Mouse (Mus musculus): ENCODE results near the gene Svop. TPM values are rescaled to one million over a fixed set of nuclear protein-coding genes. Genes with fewer than 3 reads are reported as not detected.

Svop gene
- polyA plus RNA-seq (2016; fragmentation: Nextera tagmentation; extraction: Ambion mirVana) = 47.6 and 51.7 TPM in 2 replicates

GRCm38 (mm10) chr5:114091057-114091807 lies at the start of gene Svop:
Gene Svop (minus strand): TSS chr5:114091570.
- H3K4me1 ChIP-seq = peaks cover 21% of the 10 kb centered on the region
- peak within 1 kb of the TSS; percentile 77 for H3K9ac ChIP-seq (replicated peaks)
- H3K9me3 ChIP-seq = no peaks in the 10 kb centered on the region
- H3K4me3 ChIP-seq = peak within 1 kb of the TSS; percentile 65
- peak; percentile 72 for ATAC-seq (ENCODE audit: low FRiP score, low read depth)
- 3% methylated on average over 39 of the region's 40 CpGs for WGBS
- peak within 1 kb of the TSS; percentile 61 for H3K4me2 ChIP-seq (replicated peaks)
- H3K36me3 ChIP-seq = no peaks in the 10 kb centered on the region
- H3K27ac ChIP-seq (replicated peaks) = peak within 1 kb of the TSS; percentile 85
- 0 out of 2 replicates have a peak, but pooled peaks cover 4% of the 10 kb centered on the region for H3K27me3 ChIP-seq

DNA sequence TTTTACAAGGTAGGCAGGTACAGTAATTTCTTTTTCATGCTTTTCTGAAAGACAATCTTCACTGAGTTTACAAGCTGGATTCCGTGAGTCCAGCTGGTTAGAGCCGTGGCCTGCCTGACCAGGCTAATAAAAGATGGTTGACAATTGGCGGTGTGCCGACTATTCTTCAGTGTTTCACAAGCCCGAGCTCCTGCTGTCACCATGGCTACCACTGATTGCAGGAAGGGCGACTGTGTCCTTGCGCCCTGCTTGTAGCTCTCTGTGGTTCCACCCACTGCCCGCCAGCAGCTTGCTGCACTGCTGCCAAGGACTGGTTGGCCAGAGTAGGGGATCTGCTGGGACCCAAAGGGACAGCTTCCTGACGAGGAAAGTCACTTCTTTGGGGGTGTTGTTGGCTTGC lies 47.8 kb upstream of the Svop start:
- 39% methylated on average over 9 of the region's 9 CpGs for WGBS
- peak; percentile 69 for ATAC-seq (ENCODE audit: low FRiP score, low read depth)
- peaks cover 16% of the 10 kb centered on the region for H3K36me3 ChIP-seq
- no peaks in the 10 kb centered on the region for H3K9me3 ChIP-seq
- H3K4me2 ChIP-seq (replicated peaks) = 0 out of 2 replicates have a peak overlapping the region, but pooled peaks have one; percentile 3
- no peaks in the 10 kb centered on the region for H3K27me3 ChIP-seq
- no peak overlapping the region for H3K4me3 ChIP-seq
- peaks cover 23% of the 10 kb centered on the region for H3K4me1 ChIP-seq
- H3K9ac ChIP-seq (replicated peaks) = no peak overlapping the region; the same call in 1 of the 2 replicates
- H3K27ac ChIP-seq (replicated peaks) = peak overlapping the region; percentile 65

DNA sequence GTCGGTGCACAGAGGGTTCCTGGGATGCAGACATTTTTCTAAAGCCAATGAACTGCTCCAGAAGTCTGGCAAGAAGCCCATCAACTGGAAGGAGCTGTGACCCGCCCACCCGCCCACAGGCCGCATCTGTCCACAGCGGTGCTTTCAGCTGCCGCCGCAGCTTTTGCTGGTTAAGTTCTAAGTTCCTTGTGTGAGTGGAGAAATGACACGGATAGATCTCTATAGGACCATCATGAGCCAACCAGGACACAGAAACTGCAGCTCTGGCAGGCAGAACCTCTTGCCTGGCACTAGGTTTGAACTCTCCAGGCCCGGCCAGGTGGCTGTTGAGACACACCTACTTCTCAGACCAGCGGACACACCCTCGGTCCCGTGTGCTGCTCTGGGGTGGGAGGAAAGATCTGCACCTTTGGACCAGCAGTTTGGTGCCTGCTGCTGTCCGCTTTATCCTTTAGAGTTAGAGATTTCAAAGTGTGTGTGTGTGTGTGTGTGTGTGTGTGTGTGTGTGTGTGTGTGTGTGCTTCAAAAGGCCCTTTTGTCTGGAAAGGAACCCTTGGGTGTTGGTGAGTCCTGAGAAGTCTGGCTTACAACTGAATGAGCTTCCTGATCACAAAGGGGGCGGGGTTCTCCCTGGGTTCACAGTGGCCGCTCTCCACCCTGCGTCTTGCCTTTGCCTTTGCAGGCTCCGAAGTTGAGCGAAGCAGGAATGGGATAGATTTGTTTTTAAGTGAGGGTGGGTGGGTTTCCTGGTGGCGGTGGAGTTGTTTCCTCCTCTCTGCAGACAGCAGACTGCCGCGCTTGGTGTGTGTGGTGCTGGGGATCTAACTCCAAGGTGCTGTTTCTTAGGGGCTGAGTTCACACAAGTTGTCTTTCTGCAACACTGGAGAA lies 47.2 kb upstream of the Svop start:
- WGBS = 85% methylated on average over 21 of the region's 21 CpGs
- ATAC-seq (ENCODE audit: low FRiP score, low read depth) = no peak

DNA sequence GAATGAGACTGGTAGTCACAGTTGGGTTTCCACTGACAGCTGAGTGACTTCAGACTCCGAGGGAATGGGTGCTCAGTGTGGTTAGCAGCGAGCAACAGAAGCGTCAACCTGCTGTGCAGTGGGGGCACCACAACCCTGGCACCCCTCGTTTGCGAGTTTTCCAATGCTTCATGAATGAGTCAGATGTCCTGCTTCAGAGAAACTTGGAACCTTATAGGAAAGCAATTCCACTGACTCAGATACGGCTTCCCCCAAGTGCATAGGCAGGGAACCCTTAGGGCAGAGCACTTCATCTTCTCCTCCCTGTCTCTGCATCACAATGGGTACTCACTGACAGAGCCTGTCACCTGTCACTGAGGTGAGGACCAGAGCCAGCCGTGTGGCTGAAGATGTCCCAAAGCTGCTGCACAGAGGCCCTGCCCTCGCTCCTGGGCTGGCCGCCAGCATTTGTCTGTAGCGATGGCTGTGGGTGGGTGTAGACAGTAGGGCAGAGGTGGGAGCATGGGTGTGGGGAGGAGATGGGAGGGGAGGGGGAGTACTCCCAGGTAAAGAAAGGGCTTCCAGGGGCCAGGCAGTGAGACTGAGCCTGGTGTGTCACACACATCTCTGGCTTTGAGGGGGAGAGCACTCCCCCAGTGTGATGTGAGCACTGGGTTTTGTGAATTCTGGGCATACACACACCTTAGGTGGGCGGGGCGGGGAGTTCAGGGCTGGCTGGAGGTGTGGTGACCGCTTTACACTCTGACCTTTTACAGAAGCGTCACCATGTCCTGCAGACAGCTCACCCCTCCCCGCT lies 46.3 kb upstream of the Svop start:
- no peak overlapping the region for H3K9ac ChIP-seq (replicated peaks)
- no peak overlapping the region for H3K4me3 ChIP-seq
- no peak for ATAC-seq (ENCODE audit: low FRiP score, low read depth)
- no peaks in the 10 kb centered on the region for H3K9me3 ChIP-seq
- 0 out of 2 replicates have a peak overlapping the region, but pooled peaks have one; percentile 65 for H3K27ac ChIP-seq (replicated peaks)
- 93% methylated on average over 15 of the region's 15 CpGs for WGBS
- peaks cover 16% of the 10 kb centered on the region for H3K36me3 ChIP-seq
- peaks cover 34% of the 10 kb centered on the region for H3K4me1 ChIP-seq
- no peak overlapping the region for H3K4me2 ChIP-seq (replicated peaks)
- no peaks in the 10 kb centered on the region for H3K27me3 ChIP-seq

More for the DNA sequence above, 47.2 kb upstream of the Svop start:
- Histone ChIP-seq H3K4me1 (peaks cover 28% of the 10 kb centered on the region), H3K9ac (replicated peaks) (no peak overlapping the region; the same call in 1 of the 2 replicates), H3K36me3 (peaks cover 16% of the 10 kb centered on the region), H3K27me3 (no peaks in the 10 kb centered on the region), H3K4me3 (no peak overlapping the region), H3K9me3 (no peaks in the 10 kb centered on the region), H3K27ac (replicated peaks) (peak overlapping the region; percentile 65), H3K4me2 (replicated peaks) (0 out of 2 replicates have a peak overlapping the region, but pooled peaks have one; percentile 3)

GRCm38 (mm10) chr5:114135516-114135915 lies 44.1 kb upstream of the Svop start:
- Histone ChIP-seq H3K9me3 (no peaks in the 10 kb centered on the region), H3K4me1 (peaks cover 48% of the 10 kb centered on the region), H3K36me3 (peaks cover 16% of the 10 kb centered on the region), H3K27me3 (no peaks in the 10 kb centered on the region), H3K27ac (replicated peaks) (no peak overlapping the region), H3K4me2 (replicated peaks) (no peak overlapping the region), H3K9ac (replicated peaks) (no peak overlapping the region), H3K4me3 (no peak overlapping the region)
- no peak for ATAC-seq (ENCODE audit: low FRiP score, low read depth)
- 90% methylated on average over 10 of the region's 10 CpGs for WGBS

GRCm38 (mm10) chr5:114134091-114134534 lies 42.7 kb upstream of the Svop start:
- Histone ChIP-seq H3K36me3 (peaks cover 14% of the 10 kb centered on the region; the same call in 1 of the 2 replicates), H3K4me1 (peaks cover 45% of the 10 kb centered on the region), H3K9ac (replicated peaks) (no peak overlapping the region), H3K9me3 (no peaks in the 10 kb centered on the region), H3K27me3 (no peaks in the 10 kb centered on the region), H3K4me3 (no peak overlapping the region), H3K4me2 (replicated peaks) (no peak overlapping the region), H3K27ac (replicated peaks) (no peak overlapping the region)
- no peak for ATAC-seq (ENCODE audit: low FRiP score, low read depth)
- 65% methylated on average over 6 of the region's 6 CpGs for WGBS

DNA sequence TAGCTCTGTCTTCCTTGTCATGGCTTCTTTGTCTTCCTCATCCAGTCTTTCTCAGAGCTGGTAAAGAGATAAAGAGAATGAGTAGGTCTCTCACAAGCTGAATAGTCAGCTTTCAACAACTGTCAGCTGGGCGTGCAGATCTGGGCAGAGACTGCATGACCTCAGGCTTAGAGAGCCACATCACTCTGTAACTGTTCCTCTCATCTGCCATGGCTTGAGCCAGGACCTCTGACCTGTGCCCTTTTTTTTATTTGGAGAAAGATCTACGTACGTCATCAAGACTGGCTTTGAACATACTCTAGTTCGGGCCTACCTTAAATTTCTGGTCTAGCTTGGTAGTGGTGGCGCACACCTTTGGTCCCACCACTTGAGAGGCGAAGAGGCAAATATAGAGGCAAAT lies 41.5 kb upstream of the Svop start:
- Histone ChIP-seq H3K27me3 (no peaks in the 10 kb centered on the region), H3K9ac (replicated peaks) (0 out of 2 replicates have a peak overlapping the region, but pooled peaks have one; percentile 4), H3K4me2 (replicated peaks) (no peak overlapping the region), H3K4me1 (peaks cover 35% of the 10 kb centered on the region), H3K9me3 (no peaks in the 10 kb centered on the region), H3K4me3 (no peak overlapping the region), H3K27ac (replicated peaks) (no peak overlapping the region), H3K36me3 (peaks cover 14% of the 10 kb centered on the region; the same call in 1 of the 2 replicates)
- ATAC-seq (ENCODE audit: low FRiP score, low read depth) = no peak
- 80% methylated on average over 6 of the region's 6 CpGs for WGBS

- Histone ChIP-seq H3K9ac (replicated peaks) (peak overlapping the region; percentile 61), H3K27me3 (no peaks in the 10 kb centered on the region), H3K4me3 (peak overlapping the region; percentile 87), H3K27ac (replicated peaks) (0 out of 2 replicates have a peak overlapping the region, but pooled peaks have one; percentile 22), H3K9me3 (no peaks in the 10 kb centered on the region), H3K36me3 (peaks cover 4% of the 10 kb centered on the region; the same call in 1 of the 2 replicates), H3K4me1 (peaks cover 39% of the 10 kb centered on the region), H3K4me2 (replicated peaks) (peak overlapping the region; percentile 98)
- WGBS = under 1% methylated on average over 15 of the region's 15 CpGs
- no peak for ATAC-seq (ENCODE audit: low FRiP score, low read depth)
These were observed 40.1 kb upstream of the Svop start for GRCm38 (mm10) chr5:114131521-114131840.

DNA sequence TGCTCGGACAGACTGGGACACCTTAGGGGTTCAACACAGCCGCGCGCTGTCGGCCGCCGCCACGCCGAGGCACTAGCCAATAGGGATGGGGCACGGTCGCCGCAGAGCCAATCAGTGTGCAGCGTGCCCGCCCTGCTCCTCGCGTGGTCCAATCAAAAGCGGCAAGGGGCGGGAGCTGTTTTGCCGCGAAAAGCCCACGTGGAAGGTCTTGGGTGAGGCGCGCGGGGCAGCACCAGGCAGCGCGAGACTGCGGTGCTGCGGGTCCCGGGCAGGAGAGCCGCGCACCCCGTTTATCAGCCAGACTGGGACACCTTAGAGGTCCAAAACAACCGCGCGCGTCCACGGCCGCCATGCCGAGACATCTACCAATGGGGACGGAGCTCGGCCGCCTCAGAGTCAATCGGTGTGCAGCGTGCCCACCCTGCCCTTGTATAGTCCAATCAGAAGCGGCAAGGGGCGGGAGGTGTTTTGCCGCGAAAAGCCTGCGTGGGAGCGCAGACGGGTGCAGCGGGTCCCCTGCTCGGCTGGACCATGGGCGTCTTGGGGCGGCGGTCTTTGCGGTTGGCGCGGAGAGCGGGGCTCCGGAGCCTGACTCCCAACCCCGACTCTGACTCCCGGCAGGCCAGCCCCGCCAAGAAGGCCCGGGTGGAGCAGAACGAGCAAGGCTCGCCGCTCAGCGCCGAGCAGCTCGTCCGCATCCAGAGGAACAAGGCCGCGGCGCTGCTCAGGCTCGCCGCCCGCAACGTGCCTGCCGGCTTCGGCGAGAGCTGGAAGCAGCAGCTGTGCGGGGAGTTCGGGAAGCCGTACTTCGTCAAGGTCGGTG lies 39.5 kb upstream of the Svop start:
- Histone ChIP-seq H3K4me1 (peaks cover 39% of the 10 kb centered on the region), H3K27ac (replicated peaks) (0 out of 2 replicates have a peak overlapping the region, but pooled peaks have one; percentile 32)

GRCm38 (mm10) chr5:114130211-114130605 lies 38.8 kb upstream of the Svop start, which contains the start of gene Ung:
Gene Ung (plus strand): TSS chr5:114130386.
- H3K9me3 ChIP-seq = no peaks in the 10 kb centered on the region
- peak within 1 kb of the TSS; percentile 61 for H3K9ac ChIP-seq (replicated peaks)
- peak; percentile 52 for ATAC-seq (ENCODE audit: low FRiP score, low read depth)
- H3K27me3 ChIP-seq = no peaks in the 10 kb centered on the region
- H3K36me3 ChIP-seq = 0 out of 2 replicates have a peak, but pooled peaks cover under 1% of the 10 kb centered on the region
- peak within 1 kb of the TSS; percentile 87 for H3K4me3 ChIP-seq
- under 1% methylated on average over 29 of the region's 29 CpGs for WGBS
- 0 out of 2 replicates have a peak within 1 kb of the TSS, but pooled peaks have one; percentile 32 for H3K27ac ChIP-seq (replicated peaks)
- peaks cover 39% of the 10 kb centered on the region for H3K4me1 ChIP-seq
- peak within 1 kb of the TSS; percentile 98 for H3K4me2 ChIP-seq (replicated peaks)

More for the DNA sequence above, 39.5 kb upstream of the Svop start:
- Histone ChIP-seq H3K4me2 (replicated peaks) (peak overlapping the region; percentile 98), H3K36me3 (0 out of 2 replicates have a peak, but pooled peaks cover 4% of the 10 kb centered on the region), H3K9me3 (no peaks in the 10 kb centered on the region), H3K27me3 (no peaks in the 10 kb centered on the region), H3K9ac (replicated peaks) (peak overlapping the region; percentile 61), H3K4me3 (peak overlapping the region; percentile 87)
- WGBS = under 1% methylated on average over 85 of the region's 87 CpGs
- ATAC-seq (ENCODE audit: low FRiP score, low read depth) = peak; percentile 97
